ENCODE assay signal across 8 mouse cellular contexts in the genomic region with DNA sequence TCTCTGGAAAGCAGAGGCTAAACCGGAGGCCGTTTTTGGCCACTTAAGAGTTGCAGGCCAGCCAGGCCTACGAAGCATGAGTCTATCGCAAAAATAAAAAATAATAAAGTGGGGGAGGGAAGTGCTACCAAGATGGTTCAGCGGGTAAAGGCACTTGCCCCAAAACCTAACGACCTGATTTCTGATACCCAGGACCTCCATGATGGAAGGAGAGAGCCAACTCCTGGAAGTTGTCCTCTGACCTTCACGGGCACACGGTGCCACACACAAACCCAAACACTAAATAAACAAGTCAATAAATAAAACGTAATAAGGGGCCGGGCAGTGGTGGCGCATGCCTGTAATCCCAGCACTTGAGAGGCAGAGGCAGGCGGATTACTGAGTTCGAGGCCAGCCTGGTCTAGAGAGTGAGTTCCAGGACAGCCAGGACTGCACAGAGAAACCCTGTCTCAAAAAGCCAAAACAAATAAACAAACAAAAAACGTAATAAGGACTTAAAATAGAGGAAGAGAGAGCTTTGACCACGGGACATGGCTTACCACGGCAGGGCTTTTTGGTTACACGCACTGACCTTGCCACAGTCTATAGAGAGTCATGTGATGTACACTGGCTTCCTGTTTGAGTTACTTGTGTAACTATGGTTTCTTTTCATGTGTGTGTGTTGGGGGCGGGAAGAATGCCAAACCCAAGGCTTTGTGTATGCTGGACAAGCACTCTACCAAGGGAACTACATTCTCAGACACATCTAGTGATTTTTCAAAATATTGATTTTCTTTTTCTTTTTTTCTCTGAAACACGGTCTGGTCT. TPM values are rescaled to one million over a fixed set of nuclear protein-coding genes. Genes with fewer than 3 reads are reported as not detected.
DNase-seq lines count a peak whose midpoint lies in the region; ATAC-seq and TF ChIP-seq lines count a peak whose summit lies in the region.

No protein-coding gene starts in this region.

- TF ChIP-seq CTCF in kidney, postnatal 0 days (IDR thresholded peaks at IDR 0.05; ENCODE audit: low read depth) = no peak
- no peak for TF ChIP-seq CTCF in embryonic fibroblast, embryonic 13.5 days (IDR thresholded peaks at IDR 0.05; ENCODE audit: borderline replicate concordance, insufficient read depth, low read length)

- ATAC-seq in kidney, postnatal 0 days (replicated peaks; ENCODE audit: low FRiP score, low read depth) = no peak
- no peak for ATAC-seq in limb, embryonic 11.5 days (ENCODE audit: insufficient number of reproducible peaks, low FRiP score, low TSS enrichment, low read depth)

- no peaks in the 10 kb centered on the region for H3K9me3 ChIP-seq in kidney, postnatal 0 days (replicated peaks; ENCODE audit: low read length)
- no peaks in the 10 kb centered on the region for H3K9me3 ChIP-seq in limb, embryonic 11.5 days (ENCODE audit: control insufficient read depth, low read length)

- H3K4me3 ChIP-seq in kidney, postnatal 0 days (replicated peaks; ENCODE audit: low read depth, low read length) = peak overlapping the region; percentile 65; the same call in 1 of the 2 replicates
- H3K4me3 ChIP-seq in embryonic fibroblast, embryonic 13.5 days (ENCODE audit: insufficient read depth, low read length) = peak overlapping the region; percentile 33; the same call in 1 of the 2 replicates
- peak overlapping the region; percentile 45 for H3K4me3 ChIP-seq in limb, embryonic 11.5 days (ENCODE audit: low read depth, low read length)

- peaks cover 21% of the 10 kb centered on the region for H3K4me1 ChIP-seq in kidney, postnatal 0 days (replicated peaks; ENCODE audit: insufficient read depth, low read length)
- H3K4me1 ChIP-seq in embryonic fibroblast, embryonic 13.5 days (ENCODE audit: control insufficient read depth, insufficient read depth, low read length) = peaks cover 15% of the 10 kb centered on the region
- H3K4me1 ChIP-seq in limb, embryonic 11.5 days (ENCODE audit: control insufficient read depth, insufficient read depth, low read length) = peaks cover 21% of the 10 kb centered on the region

- TF ChIP-seq POLR2A in embryonic fibroblast, embryonic 13.5 days (IDR thresholded peaks at IDR 0.05; ENCODE audit: low read depth, low read length) = no peak

- H3K27me3 ChIP-seq in kidney, postnatal 0 days (ENCODE audit: insufficient read depth, low read length) = no peaks in the 10 kb centered on the region
- no peaks in the 10 kb centered on the region for H3K27me3 ChIP-seq in limb, embryonic 11.5 days (ENCODE audit: control insufficient read depth, insufficient read depth, low read length)

- WGBS in kidney, postnatal 0 days = 75% methylated on average over 19 of the region's 19 CpGs
- 80% methylated on average over 19 of the region's 19 CpGs for WGBS in limb, embryonic 11.5 days

- no peak for DNase-seq in kidney, postnatal 0 days (ENCODE audit: low spot score)
- DNase-seq in kidney, postnatal 10 days = no peak
- no peak for DNase-seq in limb, embryonic 11.5 days (ENCODE audit: low spot score)
- DNase-seq in naive thymus-derived CD4-positive, alpha-beta T cell, adult 2 months (ENCODE audit: low read depth) = peak; percentile 85
- no peak for DNase-seq in left cerebral cortex, postnatal 14 days (ENCODE audit: low spot score in 2 of 2)
- DNase-seq in frontal cortex, postnatal 14 days (ENCODE audit: low spot score in 2 of 2) = no peak
- no peak for DNase-seq in embryo, embryonic 9.5 days (ENCODE audit: extremely low spot score)

- H3K4me2 ChIP-seq in kidney, postnatal 0 days (ENCODE audit: low read length) = peak overlapping the region; percentile 89
- peak overlapping the region; percentile 76 for H3K4me2 ChIP-seq in limb, embryonic 11.5 days (ENCODE audit: low read depth, severe bottlenecking)

- intact Hi-C loops in left cerebral cortex, postnatal 14 days (cut with DNase I) = no loop called here

- peak overlapping the region; percentile 84 for H3K27ac ChIP-seq in kidney, postnatal 0 days
- H3K27ac ChIP-seq in embryonic fibroblast, embryonic 13.5 days (ENCODE audit: insufficient read depth, low read length) = no peak overlapping the region
- H3K27ac ChIP-seq in limb, embryonic 11.5 days (replicated peaks; ENCODE audit: low read depth, low read length) = no peak overlapping the region

- peak overlapping the region; percentile 76; the same call in 1 of the 2 replicates for H3K9ac ChIP-seq in kidney, postnatal 0 days (ENCODE audit: low read depth, low read length)
- H3K9ac ChIP-seq in limb, embryonic 11.5 days (ENCODE audit: low read length) = no peak overlapping the region

- no peaks in the 10 kb centered on the region for H3K36me3 ChIP-seq in kidney, postnatal 0 days (ENCODE audit: insufficient read depth, low read length)
- H3K36me3 ChIP-seq in limb, embryonic 11.5 days (ENCODE audit: control insufficient read depth, insufficient read depth, low read length) = no peaks in the 10 kb centered on the region

RNA-seq across cellular contexts. Expression of gene Adgre5, which starts 0.9 kb away (rescaled TPM):
- polyA plus RNA-seq in kidney, postnatal 0 days (2015; fragmentation: Nextera tagmentation; extraction: Ambion mirVana) = 37.8 and 40.8 TPM in 2 replicates
- 66.4 and 95.6 TPM in 2 replicates for polyA plus RNA-seq in embryonic fibroblast, embryonic 13.5 days (2011; ENCODE audit: insufficient read length, low read depth, missing spikeins)
- polyA plus RNA-seq in limb, embryonic 11.5 days (2014; fragmentation: Nextera tagmentation; extraction: Ambion mirVana) = 24.6 and 26.4 TPM in 2 replicates
- 10 to 100 TPM; 11.2 to 11.8 TPM for total RNA-seq in left cerebral cortex, postnatal 14 days (2021)

RNA-seq across cellular contexts. Expression of gene Ddx39, which starts 27.1 kb away (rescaled TPM):
- polyA plus RNA-seq in kidney, postnatal 0 days (2015; fragmentation: Nextera tagmentation; extraction: Ambion mirVana) = 110 and 128 TPM in 2 replicates
- 64.2 and 70.2 TPM in 2 replicates for polyA plus RNA-seq in embryonic fibroblast, embryonic 13.5 days (2011; ENCODE audit: insufficient read length, low read depth, missing spikeins)
- 210 and 215 TPM in 2 replicates for polyA plus RNA-seq in limb, embryonic 11.5 days (2014; fragmentation: Nextera tagmentation; extraction: Ambion mirVana)
- 10 to 100 TPM; 18.4 to 19.7 TPM for total RNA-seq in left cerebral cortex, postnatal 14 days (2021)

RNA-seq across cellular contexts. Expression of gene Pkn1, which starts 43.1 kb away (rescaled TPM):
- polyA plus RNA-seq in kidney, postnatal 0 days (2015; fragmentation: Nextera tagmentation; extraction: Ambion mirVana) = 31.0 and 33.2 TPM in 2 replicates
- 40.2 and 41.2 TPM in 2 replicates for polyA plus RNA-seq in embryonic fibroblast, embryonic 13.5 days (2011; ENCODE audit: insufficient read length, low read depth, missing spikeins)
- polyA plus RNA-seq in limb, embryonic 11.5 days (2014; fragmentation: Nextera tagmentation; extraction: Ambion mirVana) = 28.8 and 30.1 TPM in 2 replicates
- total RNA-seq in left cerebral cortex, postnatal 14 days (2021) = 10 to 100 TPM; 63.8 to 74.1 TPM
